Mouse (Mus musculus) layer of hippocampus, postnatal 25 days (tissue): ENCODE measurements around the gene Mmd. TPM values are rescaled to one million over a fixed set of nuclear protein-coding genes. Genes with fewer than 3 reads are reported as not detected.

Experiments used
- DNase-seq, 2 experiments: peaks; one replicate each; pipeline ENCODE4 v3.0.0; 2022; ENCODE audit warnings: mixed read lengths in 2 of 2, low spot score in 1 of 2; ENCODE audit errors: extremely low spot score in 1 of 2
- total RNA-seq, 2 experiments: library from RNA; stranded (reverse); gene quantifications; 2 replicates each; pipeline ENCODE4 v1.2.3; 2021

Gene Mmd
- total RNA-seq, 2 experiments from 2014 or later: 342 to 379 TPM

DNA sequence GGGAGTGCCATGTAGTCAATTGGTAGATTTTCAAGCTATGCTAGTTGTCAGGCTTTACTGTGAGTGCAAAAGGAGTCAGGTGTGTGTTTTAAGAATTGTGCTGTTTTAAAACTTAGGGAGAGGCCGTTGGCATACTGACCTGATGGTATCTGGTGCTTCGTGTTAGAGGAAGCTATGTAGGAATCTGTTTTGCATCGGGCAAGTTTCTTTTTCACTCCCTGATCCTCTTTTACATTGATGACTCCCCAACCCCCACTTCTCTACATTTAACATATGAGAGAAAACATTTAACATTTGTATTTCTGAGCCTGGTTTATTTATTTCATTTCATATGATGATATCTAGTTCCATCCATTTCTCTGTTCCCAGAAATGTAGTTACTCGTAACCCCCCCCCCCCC, 1.5 kb upstream of the Mmd start:
- no peak for DNase-seq

GRCm38 (mm10) chr11:90249701-90250141, 465 bp downstream of the Mmd start:
- DNase-seq: no peak

GRCm38 (mm10) chr11:90250189-90250588, 933 bp downstream of the Mmd start:
- peak in 1 of 2 experiments; percentile 33 for DNase-seq

DNA sequence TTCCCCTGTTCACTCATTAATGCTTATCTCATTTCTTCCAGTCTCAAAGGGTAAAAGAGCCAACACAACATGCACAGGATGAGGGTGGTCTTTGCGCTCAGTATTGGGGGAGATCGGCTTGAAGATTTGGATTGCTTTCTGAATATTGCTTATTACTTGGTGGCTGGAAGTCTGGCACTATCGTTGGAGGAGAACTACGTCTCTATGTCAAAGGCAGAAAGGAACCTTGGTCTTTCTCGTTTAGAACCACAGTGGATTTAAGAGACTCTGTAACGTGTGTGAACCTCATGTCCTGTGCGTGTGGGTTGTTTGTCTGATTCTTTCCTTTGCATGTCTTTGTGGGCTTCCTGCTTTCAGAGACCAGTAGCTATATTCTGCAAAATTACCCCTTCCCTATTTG, 1.5 kb downstream of the Mmd start:
- no peak for DNase-seq

- DNase-seq: no peak
These were observed 2.7 kb downstream of the Mmd start for GRCm38 (mm10) chr11:90251923-90252322.

- no peak for DNase-seq
These were observed 3.1 kb downstream of the Mmd start for GRCm38 (mm10) chr11:90252366-90252765.

DNA sequence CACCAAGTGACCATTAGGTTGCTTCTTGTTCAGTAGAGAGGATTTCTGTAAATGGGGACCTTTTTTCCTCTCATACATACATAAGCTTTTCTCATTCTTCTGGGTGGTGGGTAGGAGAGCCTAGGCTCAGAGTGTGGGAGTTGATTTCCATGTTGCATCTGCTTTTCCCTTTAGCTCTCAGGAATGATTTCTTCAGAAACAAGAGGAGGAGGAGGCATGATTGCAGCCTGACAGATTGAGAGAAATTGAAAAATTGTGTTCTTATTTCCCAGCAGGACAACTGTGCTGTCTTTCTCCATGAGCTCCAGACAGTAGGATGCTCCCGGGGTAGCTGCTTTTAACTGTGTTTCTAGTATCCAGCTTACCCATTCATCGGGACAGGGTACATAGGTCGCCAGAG, 5.3 kb downstream of the Mmd start:
- no peak for DNase-seq

GRCm38 (mm10) chr11:90255687-90256086, 6.4 kb downstream of the Mmd start:
- DNase-seq: no peak

DNA sequence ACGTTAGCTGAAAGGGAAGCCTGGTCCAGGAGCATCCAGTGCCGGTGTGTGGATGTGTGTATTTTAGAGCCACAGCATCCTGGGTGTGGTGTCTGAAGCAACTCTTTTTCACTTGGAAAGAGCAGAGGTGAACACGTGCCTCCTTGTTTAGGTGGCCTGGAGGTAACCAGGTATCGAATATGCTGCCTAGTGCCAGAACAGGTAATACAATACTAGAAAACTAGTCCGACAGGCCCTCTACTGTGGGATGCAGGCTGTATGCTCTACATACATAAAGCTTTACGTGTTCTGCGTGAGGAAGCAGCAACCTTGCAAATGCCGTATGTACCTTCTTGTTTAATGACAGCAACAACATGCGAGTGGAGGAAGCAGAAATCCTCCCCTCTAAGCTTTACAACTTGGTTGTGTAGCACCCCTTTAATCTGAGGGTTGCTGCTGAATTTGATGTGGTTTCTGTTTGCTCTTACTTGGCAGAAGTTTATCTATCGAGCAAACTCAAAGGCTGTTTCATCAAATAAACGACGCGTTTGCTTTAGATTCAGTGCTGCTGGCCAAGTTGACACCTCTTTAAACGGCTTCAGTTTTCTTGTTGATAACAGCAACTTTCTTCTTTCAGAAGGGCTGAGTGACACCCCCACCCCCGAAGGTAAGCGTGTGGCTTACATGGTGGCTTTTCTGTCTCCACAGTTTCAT, 7.7 kb downstream of the Mmd start:
- no peak for DNase-seq

GRCm38 (mm10) chr11:90258321-90258927, 9.2 kb downstream of the Mmd start:
- no peak for DNase-seq

GRCm38 (mm10) chr11:90259071-90259470, 9.8 kb downstream of the Mmd start:
- DNase-seq: no peak

DNA sequence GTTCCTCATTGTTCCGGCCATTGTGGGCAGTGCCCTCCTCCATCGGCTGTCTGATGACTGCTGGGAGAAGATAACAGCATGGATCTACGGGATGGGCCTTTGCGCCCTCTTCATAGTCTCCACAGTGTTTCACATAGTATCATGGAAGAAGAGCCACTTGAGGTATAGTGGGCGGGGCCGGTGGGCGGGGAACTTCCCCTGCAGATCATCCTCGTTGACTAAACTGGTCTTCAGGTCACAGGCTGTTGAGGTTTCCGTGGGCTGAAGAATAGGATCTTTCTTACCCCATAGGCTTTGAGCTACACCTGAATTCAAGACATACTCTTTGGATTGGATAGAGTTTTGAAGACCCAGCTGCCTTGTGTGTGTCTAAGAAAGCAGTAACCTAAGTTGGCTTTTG, 10.6 kb downstream of the Mmd start:
- DNase-seq: no peak

- no peak for DNase-seq
These were observed 14.9 kb downstream of the Mmd start for GRCm38 (mm10) chr11:90264180-90264579.

DNA sequence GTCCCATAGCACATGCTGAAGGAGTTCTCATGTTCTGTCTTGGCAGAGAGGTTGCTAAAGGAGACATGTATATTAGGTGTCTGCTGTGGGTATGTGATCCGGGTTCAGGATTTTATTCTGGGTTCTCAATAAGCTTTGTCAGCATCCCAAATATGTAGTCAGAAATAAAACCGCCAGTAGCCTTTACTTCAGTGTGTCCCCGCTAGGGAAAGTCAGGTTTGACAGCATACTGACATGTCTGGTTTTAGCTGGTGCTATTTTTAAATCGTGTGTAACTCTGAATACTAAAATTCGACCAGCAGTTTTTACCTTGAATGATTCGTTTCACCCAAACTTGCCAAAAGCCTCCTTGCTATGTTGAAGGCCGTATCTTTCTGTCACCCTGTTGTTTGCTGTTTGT, 16.3 kb downstream of the Mmd start:
- no peak for DNase-seq

DNA sequence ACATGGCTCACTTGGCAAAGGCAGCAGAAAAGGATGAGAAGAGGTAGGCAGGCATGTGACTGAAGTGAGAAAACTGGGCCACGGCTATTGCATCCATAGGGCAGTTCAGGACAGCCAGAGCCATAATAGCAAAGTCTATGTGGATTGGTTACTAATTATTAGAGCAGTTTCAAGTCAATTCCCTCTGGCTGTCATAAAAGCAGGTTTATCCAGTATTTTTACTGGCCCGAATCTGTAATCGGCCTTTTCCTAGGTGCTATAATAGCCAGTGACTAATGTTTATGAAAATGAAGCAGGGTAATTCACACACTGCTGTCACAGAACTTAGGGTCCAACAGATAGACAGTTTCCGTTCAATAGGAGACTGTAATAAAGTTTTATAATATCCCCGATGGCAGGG, 19.7 kb downstream of the Mmd start:
- DNase-seq: no peak

- DNase-seq: no peak
These were observed 20.3 kb downstream of the Mmd start for GRCm38 (mm10) chr11:90269398-90270123.

DNA sequence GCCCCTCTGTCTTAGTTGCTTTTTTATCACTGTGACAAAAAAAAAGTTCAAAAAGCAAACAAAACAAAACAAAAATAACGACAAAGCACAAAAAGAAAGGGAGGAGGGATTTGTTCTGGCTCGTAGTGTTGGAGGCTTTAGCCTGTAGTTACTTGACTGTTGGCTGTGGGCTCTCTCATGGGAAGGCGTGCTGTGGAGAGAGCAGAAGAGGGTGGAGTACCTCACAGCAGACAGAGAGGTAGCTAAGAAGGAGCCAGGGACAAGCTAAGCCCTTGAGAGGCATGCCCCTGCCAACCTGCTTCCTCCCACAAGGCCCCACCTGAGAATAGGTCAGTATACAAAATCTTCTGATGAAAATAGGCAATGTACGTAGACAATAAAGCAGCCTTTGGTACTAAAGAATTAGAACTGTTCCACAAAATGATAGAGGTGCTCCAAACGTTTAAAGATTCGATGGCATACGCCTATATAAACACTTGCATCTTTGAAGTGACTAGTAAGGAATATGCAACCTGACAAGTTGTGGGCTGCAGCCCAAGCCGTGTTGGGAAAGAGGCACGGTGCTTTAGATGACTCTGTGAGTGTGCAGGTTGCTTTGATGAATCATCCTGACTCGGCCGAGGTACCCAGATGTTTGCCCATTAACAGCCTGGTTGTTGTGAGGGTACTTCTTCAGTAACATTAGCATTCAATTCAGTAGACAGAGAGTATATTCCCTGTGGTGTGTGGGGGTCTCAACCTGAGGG, 21.0 kb downstream of the Mmd start:
- DNase-seq: no peak

GRCm38 (mm10) chr11:90274187-90274586, 24.9 kb downstream of the Mmd start:
- no peak for DNase-seq

GRCm38 (mm10) chr11:90275663-90276062, 26.4 kb downstream of the Mmd start:
- no peak for DNase-seq

DNA sequence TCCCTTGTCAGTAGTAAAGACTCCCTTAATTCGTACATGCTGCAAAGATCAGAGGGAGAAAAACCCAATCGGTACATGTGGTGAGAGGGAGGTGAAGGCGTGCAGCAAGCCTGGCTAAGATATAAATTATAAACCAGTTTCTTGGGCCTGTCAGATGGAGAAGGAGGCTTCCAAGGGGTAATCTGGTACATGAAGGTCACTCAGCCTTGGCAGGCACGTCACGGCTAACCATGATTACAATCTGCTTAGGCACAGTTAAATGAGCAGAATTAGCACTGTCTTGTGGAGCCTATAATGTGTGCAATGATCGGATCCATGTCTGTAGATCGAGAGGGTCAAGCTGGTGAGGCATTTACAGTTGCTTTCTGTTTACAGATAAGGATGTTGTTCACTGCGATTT, 26.9 kb downstream of the Mmd start:
- DNase-seq: no peak

GRCm38 (mm10) chr11:90276561-90276960, 27.3 kb downstream of the Mmd start:
- DNase-seq: no peak
